Mouse (Mus musculus) gastrocnemius, postnatal 4 days (tissue): ENCODE data around the gene Actr5. TPM values are rescaled to one million over a fixed set of nuclear protein-coding genes. Genes with fewer than 3 reads are reported as not detected.

Source experiments
- DNase-seq, 2 experiments: peaks; one replicate each; pipeline ENCODE4 v3.0.0; 2021 to 2022; ENCODE audit warnings: low spot score in 2 of 2, mixed read lengths in 2 of 2
- total RNA-seq, 2 experiments: library from RNA; stranded (reverse); gene quantifications; 2 replicates each; pipeline ENCODE4 v1.2.3; 2021

Gene Actr5
- total RNA-seq, 2 experiments from 2014 or later = 7.3 to 9.0 TPM

DNA sequence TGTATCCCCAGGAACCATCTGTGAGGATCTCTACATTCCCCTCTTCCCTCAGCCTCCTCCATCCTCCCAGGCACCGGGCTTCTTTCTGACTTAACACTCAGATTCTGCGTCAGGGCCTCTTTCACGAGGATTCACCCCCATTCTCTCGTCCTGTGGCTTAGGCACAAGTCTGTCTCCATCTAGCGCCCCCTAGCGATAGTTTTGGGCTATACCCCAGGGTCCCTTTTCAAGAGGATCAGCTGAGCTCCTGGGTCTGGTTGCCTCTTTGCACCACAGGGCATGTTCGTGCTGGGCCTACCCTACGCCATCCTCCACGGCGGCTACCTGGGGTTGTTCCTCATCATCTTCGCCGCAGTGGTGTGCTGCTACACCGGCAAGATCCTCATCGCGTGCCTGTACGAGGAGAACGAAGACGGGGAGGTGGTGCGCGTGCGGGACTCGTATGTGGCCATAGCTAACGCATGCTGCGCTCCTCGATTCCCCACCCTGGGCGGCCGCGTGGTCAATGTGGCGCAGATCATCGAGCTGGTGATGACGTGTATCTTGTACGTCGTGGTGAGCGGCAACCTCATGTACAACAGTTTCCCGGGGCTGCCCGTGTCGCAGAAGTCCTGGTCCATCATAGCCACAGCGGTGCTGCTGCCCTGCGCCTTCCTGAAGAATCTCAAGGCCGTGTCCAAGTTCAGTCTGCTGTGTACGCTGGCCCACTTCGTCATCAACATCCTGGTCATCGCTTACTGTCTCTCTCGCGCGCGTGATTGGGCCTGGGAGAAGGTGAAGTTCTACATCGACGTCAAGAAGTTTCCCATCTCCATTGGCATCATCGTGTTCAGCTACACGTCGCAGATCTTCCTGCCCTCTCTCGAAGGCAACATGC is 10.9 kb upstream of the Actr5 start:
- DNase-seq = peak in 1 of 2 experiments; percentile 30

- DNase-seq = no peak
Measured at GRCm38 (mm10) chr2:158614418-158614955, 10.2 kb upstream of the Actr5 start.

GRCm38 (mm10) chr2:158615161-158615680 is 9.5 kb upstream of the Actr5 start:
- no peak for DNase-seq

- DNase-seq = no peak
Measured at GRCm38 (mm10) chr2:158615702-158616101, 9.0 kb upstream of the Actr5 start.

- DNase-seq = no peak
Measured at GRCm38 (mm10) chr2:158616296-158616695, 8.4 kb upstream of the Actr5 start.

- DNase-seq = no peak
Measured at GRCm38 (mm10) chr2:158616790-158617189, 7.9 kb upstream of the Actr5 start.

- no peak for DNase-seq
Measured at GRCm38 (mm10) chr2:158625231-158625630, 543 bp downstream of the Actr5 start.

DNA sequence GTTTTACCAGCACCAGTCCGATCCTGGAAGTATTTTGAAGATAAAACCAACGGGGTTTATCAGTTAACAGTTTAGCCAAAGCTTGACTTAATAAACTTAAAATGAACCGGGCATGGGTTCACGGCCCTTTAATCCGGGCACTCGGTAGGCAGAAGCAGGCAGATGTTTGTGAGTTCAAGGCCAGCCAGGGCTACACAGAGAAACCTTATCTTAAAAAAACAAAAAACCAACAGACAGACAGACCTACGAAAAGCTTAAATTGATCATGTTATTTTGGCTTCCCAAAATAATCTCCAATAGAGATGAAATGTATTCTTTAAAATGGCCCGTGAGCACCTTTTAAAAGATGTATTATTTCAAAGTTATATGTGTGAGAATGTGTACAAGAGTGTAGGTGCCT is 1.0 kb downstream of the Actr5 start:
- DNase-seq = no peak

DNA sequence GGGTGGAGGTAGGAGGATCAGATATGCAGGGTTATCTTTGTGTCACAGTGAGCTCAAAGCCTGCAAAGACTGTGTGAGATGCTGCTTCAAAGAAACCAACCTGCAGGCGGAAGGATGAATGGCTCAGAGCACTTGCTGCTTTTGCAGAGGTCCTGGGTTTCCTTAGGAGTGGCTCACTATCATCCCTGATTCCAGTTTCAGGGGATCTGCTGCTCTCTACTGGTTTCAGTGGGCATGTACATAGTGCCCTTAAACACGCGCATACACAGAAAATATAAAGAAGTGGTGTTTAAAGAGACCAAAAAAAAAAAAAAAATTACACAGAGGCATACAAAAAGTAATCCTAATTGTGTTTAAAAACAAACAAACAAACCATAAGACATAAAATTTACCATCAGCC is 4.2 kb downstream of the Actr5 start:
- DNase-seq = no peak

GRCm38 (mm10) chr2:158629414-158629813 is 4.7 kb downstream of the Actr5 start:
- no peak for DNase-seq

DNA sequence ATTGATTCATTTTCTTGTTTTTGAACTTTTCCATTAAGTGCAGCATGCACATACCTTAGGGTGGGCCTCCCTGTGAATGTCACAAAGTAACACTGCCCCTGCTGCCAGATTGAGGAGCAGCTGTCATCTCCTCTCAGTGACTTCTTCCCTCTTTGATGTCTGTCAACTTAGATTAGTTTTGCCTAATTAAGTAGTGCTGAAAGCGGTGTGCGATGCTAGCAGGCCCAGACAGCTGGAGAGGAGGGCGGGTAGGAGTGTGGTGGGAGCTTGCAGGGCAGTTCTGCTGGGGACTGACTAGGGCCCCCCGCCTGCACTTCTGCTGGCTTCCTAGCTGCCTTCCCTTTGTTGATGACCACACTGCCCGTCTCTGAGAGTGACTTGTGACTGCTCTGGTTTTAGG is 7.2 kb downstream of the Actr5 start:
- DNase-seq = no peak

DNA sequence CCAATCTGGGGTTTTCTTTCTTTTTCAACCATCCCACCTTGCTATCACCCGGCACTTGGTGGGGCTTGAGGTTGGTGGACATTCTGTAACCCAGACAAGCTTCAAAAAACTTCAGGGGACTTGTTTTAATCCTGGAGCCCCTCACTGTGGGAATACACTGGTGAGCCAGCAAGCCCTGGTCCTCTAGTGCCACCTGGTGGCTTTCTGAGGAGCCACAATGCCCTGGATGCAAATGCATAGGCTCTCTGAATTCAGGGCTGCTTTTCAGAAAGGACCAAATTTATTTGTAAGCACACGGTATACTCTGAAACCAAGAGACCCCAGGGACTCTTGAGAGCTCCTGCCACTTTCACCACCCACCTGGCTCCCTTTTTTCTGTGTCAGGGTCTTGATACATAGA is 17.2 kb downstream of the Actr5 start:
- peak in 1 of 2 experiments; percentile 51 for DNase-seq

GRCm38 (mm10) chr2:158642587-158642986 is 17.9 kb downstream of the Actr5 start:
- DNase-seq = no peak

DNA sequence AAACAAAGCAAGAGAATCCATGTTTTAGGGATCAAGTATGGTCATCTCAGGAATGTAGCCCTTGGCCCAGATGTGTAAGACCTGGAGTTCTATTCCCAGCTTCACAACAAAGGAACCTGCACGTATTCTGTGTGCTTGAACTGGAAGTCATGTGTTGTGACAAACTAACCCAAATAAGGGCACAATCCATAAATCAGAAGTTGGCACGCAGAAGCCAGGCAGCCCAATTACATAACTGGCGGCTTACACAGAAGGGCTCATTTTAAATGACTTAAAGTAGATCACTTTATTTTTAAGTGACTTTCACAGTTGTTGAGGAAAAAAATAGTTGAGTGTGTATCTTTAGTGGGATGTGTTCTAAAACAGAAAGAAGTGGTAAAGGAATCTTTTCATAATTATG is 19.1 kb downstream of the Actr5 start:
- DNase-seq = no peak

GRCm38 (mm10) chr2:158651159-158651908 is 26.6 kb downstream of the Actr5 start:
- DNase-seq = no peak

DNA sequence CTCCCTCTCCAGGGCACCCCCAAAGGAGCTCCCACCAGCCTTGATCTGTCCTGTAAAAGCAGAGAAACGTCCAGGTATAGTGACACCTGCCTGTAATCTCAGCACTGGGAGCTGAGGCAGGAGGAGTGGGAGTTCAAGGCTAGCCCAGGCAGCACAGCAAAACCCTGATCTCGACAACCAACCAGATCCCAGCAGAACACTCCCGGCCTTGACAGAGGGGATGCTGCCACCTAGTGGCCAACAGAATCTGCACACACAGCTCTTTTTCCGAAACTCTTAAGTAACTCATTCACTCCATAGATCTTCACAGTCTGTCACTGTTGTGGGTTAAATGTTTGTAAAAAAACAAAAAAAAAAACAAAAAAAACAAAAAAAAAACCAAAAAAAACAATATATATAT is 28.3 kb downstream of the Actr5 start:
- DNase-seq = peak in 1 of 2 experiments; percentile 66

GRCm38 (mm10) chr2:158654717-158655116 is 30.0 kb downstream of the Actr5 start:
- no peak for DNase-seq

- no peak for DNase-seq
Measured at GRCm38 (mm10) chr2:158655806-158656205, 31.1 kb downstream of the Actr5 start.

GRCm38 (mm10) chr2:158658822-158659221 is 34.1 kb downstream of the Actr5 start:
- no peak for DNase-seq

GRCm38 (mm10) chr2:158659346-158659745 is 34.7 kb downstream of the Actr5 start:
- DNase-seq = no peak

GRCm38 (mm10) chr2:158665098-158665497 is 40.4 kb downstream of the Actr5 start, which contains the start of gene Ppp1r16b:
TSS of gene Ppp1r16b (plus strand) at chr2:158665398.
- DNase-seq = no peak
